Mouse (Mus musculus): Measurements from ENCODE around the gene Erlec1. TPM values are rescaled to one million over a fixed set of nuclear protein-coding genes. Genes with fewer than 3 reads are reported as not detected.

The Erlec1 gene
- polyA plus RNA-seq, 1 experiment from 2014 or later = 10.7 TPM

Other genes with a start within 250 kb of the Erlec1 start
- gene Psme4, start 182.6 kb downstream of the Erlec1 start, polyA plus RNA-seq (2015; fragmentation: Nextera tagmentation; extraction: Ambion mirVana) = 11.0 and 11.6 TPM in 2 replicates
- gene Gpr75, start 69.0 kb downstream of the Erlec1 start, polyA plus RNA-seq (2015; fragmentation: Nextera tagmentation; extraction: Ambion mirVana) = 0.04 and 0.06 TPM in 2 replicates
- 18.7 and 20.5 TPM in 2 replicates for gene Asb3, start 68.9 kb downstream of the Erlec1 start, polyA plus RNA-seq (2015; fragmentation: Nextera tagmentation; extraction: Ambion mirVana)
- 14.8 and 15.7 TPM in 2 replicates for gene Chac2, start 32.0 kb upstream of the Erlec1 start, polyA plus RNA-seq (2015; fragmentation: Nextera tagmentation; extraction: Ambion mirVana)
- gene Gm17332, start 228.1 kb upstream of the Erlec1 start, polyA plus RNA-seq (2015; fragmentation: Nextera tagmentation; extraction: Ambion mirVana) = not detected in 2 replicates

Measured in heart, embryonic 13.5 days (tissue).